Mouse (Mus musculus): ENCODE measurements around the gene Dnajc28.

GRCm38 (mm10) chr16:91611248-91611647, 7.6 kb downstream of the Dnajc28 start:
- TF ChIP-seq GATA1 (IDR thresholded peaks at IDR 0.05; ENCODE audit: low read length) = no peak
- TF ChIP-seq TAL1 (IDR thresholded peaks at IDR 0.05; ENCODE audit: low read length) = no peak
